Mouse (Mus musculus) ES-Bruce4 (cell line): ENCODE results near the gene Sstr5.

Experiments used
- CTCF ChIP-seq: IDR thresholded peaks from one replicate; pipeline ENCODE4 v1.8.1; 2011; ENCODE audit warnings: low read depth, low read length
- POLR2A ChIP-seq: IDR thresholded peaks from one replicate; pipeline ENCODE4 v1.8.1; 2011; ENCODE audit warnings: low read length; ENCODE audit not compliant: insufficient read depth

GRCm38 (mm10) chr17:25472044-25472443 lies 25.0 kb downstream of the Sstr5 start:
- no peak for TF ChIP-seq POLR2A
- TF ChIP-seq CTCF, result no peak
